In genomic region chr8:122223976-122224649, GRCm38 (mm10) we compare ENCODE assay signal across 12 mouse cellular contexts. TPM values are rescaled to one million over a fixed set of nuclear protein-coding genes. Genes with fewer than 3 reads are reported as not detected.
DNase-seq lines count a peak whose midpoint lies in the region; ATAC-seq and TF ChIP-seq lines count a peak whose summit lies in the region.
"Had no signal": no experiment of that assay in that cellular context is flagged by ENCODE, and none has a peak within 500 bp of the region (broad histone marks: within the 10 kb centered on the region; RNA-seq: fewer than 3 reads in every experiment).

No protein-coding gene starts in this region.

- TF ChIP-seq CTCF in lung, embryonic 14.5 days (IDR thresholded peaks at IDR 0.05; ENCODE audit: low read depth): no peak
- TF ChIP-seq CTCF in lung, postnatal 0 days (IDR thresholded peaks at IDR 0.05): no peak

- DNase-seq in embryonic facial prominence, embryonic 10.5 days (ENCODE audit: low spot score): no peak
- peak; percentile 35 for DNase-seq in lung, embryonic 14.5 days
- DNase-seq in lung, postnatal 0 days (ENCODE audit: low spot score): no peak
- DNase-seq in embryonic facial prominence, embryonic 14.5 days (ENCODE audit: low spot score): peak; percentile 38
- DNase-seq in urinary bladder, postnatal 4 days (ENCODE audit: low spot score in 2 of 2): no peak
- no peak for DNase-seq in urinary bladder, postnatal 36 days (ENCODE audit: low spot score in 2 of 2)
- DNase-seq: adrenal gland, adult 8-10 months; heart, postnatal 36 days; kidney, postnatal 14 days had no signal

- H3K4me3 ChIP-seq in embryonic facial prominence, embryonic 12.5 days: no peak overlapping the region
- no peak overlapping the region for H3K4me3 ChIP-seq in embryonic facial prominence, embryonic 10.5 days
- no peak overlapping the region for H3K4me3 ChIP-seq in lung, embryonic 14.5 days (ENCODE audit: low read depth, low read length)
- H3K4me3 ChIP-seq in lung, postnatal 0 days (ENCODE audit: low read depth, low read length): no peak overlapping the region
- no peak overlapping the region for H3K4me3 ChIP-seq in embryonic facial prominence, embryonic 14.5 days (ENCODE audit: low read depth, low read length)
- no peak overlapping the region for H3K4me3 ChIP-seq in limb, embryonic 12.5 days (replicated peaks)
- H3K4me3 ChIP-seq: liver, embryonic 15.5 days had no signal

- TF ChIP-seq EP300 in lung, postnatal 0 days (IDR thresholded peaks at IDR 0.05): no peak

- no peak overlapping the region for H3K9ac ChIP-seq in embryonic facial prominence, embryonic 12.5 days
- H3K9ac ChIP-seq in lung, embryonic 14.5 days: no peak overlapping the region
- no peak overlapping the region for H3K9ac ChIP-seq in lung, postnatal 0 days (replicated peaks; ENCODE audit: low read depth)
- H3K9ac ChIP-seq in embryonic facial prominence, embryonic 14.5 days (ENCODE audit: low read depth, low read length): no peak overlapping the region
- no peak overlapping the region for H3K9ac ChIP-seq in limb, embryonic 12.5 days (replicated peaks)
- H3K9ac ChIP-seq: liver, embryonic 15.5 days had no signal

- H3K27me3 ChIP-seq in embryonic facial prominence, embryonic 12.5 days: peaks cover 38% of the 10 kb centered on the region
- H3K27me3 ChIP-seq in embryonic facial prominence, embryonic 10.5 days (replicated peaks; ENCODE audit: low read depth, poor library complexity, severe bottlenecking): peaks cover 35% of the 10 kb centered on the region
- peaks cover 5% of the 10 kb centered on the region for H3K27me3 ChIP-seq in lung, embryonic 14.5 days (ENCODE audit: insufficient read depth, low read length)
- no peaks in the 10 kb centered on the region for H3K27me3 ChIP-seq in lung, postnatal 0 days (replicated peaks; ENCODE audit: insufficient read depth, low read length)
- H3K27me3 ChIP-seq in embryonic facial prominence, embryonic 14.5 days (replicated peaks; ENCODE audit: control insufficient read depth, insufficient read depth, low read length): peaks cover 9% of the 10 kb centered on the region; the same call in 1 of the 2 replicates
- H3K27me3 ChIP-seq in limb, embryonic 12.5 days: peaks cover 26% of the 10 kb centered on the region

- WGBS in embryonic facial prominence, embryonic 12.5 days: 65% methylated on average over 10 of the region's 10 CpGs
- WGBS in embryonic facial prominence, embryonic 10.5 days: 61% methylated on average over 10 of the region's 10 CpGs
- 70% methylated on average over 10 of the region's 10 CpGs for WGBS in lung, embryonic 14.5 days
- 71% methylated on average over 10 of the region's 10 CpGs for WGBS in lung, postnatal 0 days
- 60% methylated on average over 10 of the region's 10 CpGs for WGBS in embryonic facial prominence, embryonic 14.5 days
- WGBS in limb, embryonic 12.5 days: 72% methylated on average over 10 of the region's 10 CpGs

- H3K36me3 ChIP-seq in embryonic facial prominence, embryonic 12.5 days: no peaks in the 10 kb centered on the region
- no peaks in the 10 kb centered on the region for H3K36me3 ChIP-seq in embryonic facial prominence, embryonic 10.5 days (replicated peaks)
- no peaks in the 10 kb centered on the region for H3K36me3 ChIP-seq in lung, embryonic 14.5 days (ENCODE audit: insufficient read depth)
- no peaks in the 10 kb centered on the region for H3K36me3 ChIP-seq in lung, postnatal 0 days (ENCODE audit: insufficient read depth, low read length)
- H3K36me3 ChIP-seq in embryonic facial prominence, embryonic 14.5 days (ENCODE audit: control insufficient read depth, insufficient read depth, low read length): no peaks in the 10 kb centered on the region
- H3K36me3 ChIP-seq in limb, embryonic 12.5 days: no peaks in the 10 kb centered on the region
- H3K36me3 ChIP-seq: liver, embryonic 15.5 days had no signal

- H3K4me1 ChIP-seq in embryonic facial prominence, embryonic 12.5 days: no peaks in the 10 kb centered on the region
- H3K4me1 ChIP-seq in embryonic facial prominence, embryonic 10.5 days: peaks cover 33% of the 10 kb centered on the region
- H3K4me1 ChIP-seq in lung, embryonic 14.5 days (ENCODE audit: insufficient read depth): 0 out of 2 replicates have a peak, but pooled peaks cover 3% of the 10 kb centered on the region
- no peaks in the 10 kb centered on the region for H3K4me1 ChIP-seq in lung, postnatal 0 days (ENCODE audit: insufficient read depth, low read depth, low read length)
- no peaks in the 10 kb centered on the region for H3K4me1 ChIP-seq in embryonic facial prominence, embryonic 14.5 days (ENCODE audit: control insufficient read depth, insufficient read depth, low read length)
- peaks cover 13% of the 10 kb centered on the region; the same call in 1 of the 2 replicates for H3K4me1 ChIP-seq in limb, embryonic 12.5 days (replicated peaks)
- H3K4me1 ChIP-seq: liver, embryonic 15.5 days had no signal

- H3K27ac ChIP-seq in embryonic facial prominence, embryonic 12.5 days: peak overlapping the region; percentile 75
- no peak overlapping the region for H3K27ac ChIP-seq in embryonic facial prominence, embryonic 10.5 days (replicated peaks)
- H3K27ac ChIP-seq in lung, embryonic 14.5 days (ENCODE audit: low read depth): no peak overlapping the region; the same call in 1 of the 2 replicates
- H3K27ac ChIP-seq in lung, postnatal 0 days (ENCODE audit: low read length): no peak overlapping the region
- peak overlapping the region; percentile 76 for H3K27ac ChIP-seq in embryonic facial prominence, embryonic 14.5 days (replicated peaks; ENCODE audit: low read depth, low read length)
- peak overlapping the region; percentile 87 for H3K27ac ChIP-seq in limb, embryonic 12.5 days
- H3K27ac ChIP-seq: liver, embryonic 15.5 days had no signal

- H3K4me2 ChIP-seq in embryonic facial prominence, embryonic 12.5 days (replicated peaks): no peak overlapping the region
- H3K4me2 ChIP-seq in lung, embryonic 14.5 days: no peak overlapping the region
- no peak overlapping the region for H3K4me2 ChIP-seq in lung, postnatal 0 days (replicated peaks; ENCODE audit: low read depth, low read length)
- no peak overlapping the region for H3K4me2 ChIP-seq in embryonic facial prominence, embryonic 14.5 days (ENCODE audit: low read depth, low read length)
- H3K4me2 ChIP-seq in limb, embryonic 12.5 days: no peak overlapping the region
- H3K4me2 ChIP-seq: liver, embryonic 15.5 days had no signal

- H3K9me3 ChIP-seq in embryonic facial prominence, embryonic 12.5 days: no peaks in the 10 kb centered on the region
- H3K9me3 ChIP-seq in embryonic facial prominence, embryonic 10.5 days: no peaks in the 10 kb centered on the region
- no peaks in the 10 kb centered on the region for H3K9me3 ChIP-seq in lung, embryonic 14.5 days (ENCODE audit: low read depth, low read length)
- no peaks in the 10 kb centered on the region for H3K9me3 ChIP-seq in lung, postnatal 0 days (ENCODE audit: low read length)
- H3K9me3 ChIP-seq in embryonic facial prominence, embryonic 14.5 days (ENCODE audit: control insufficient read depth, low read length): no peaks in the 10 kb centered on the region
- no peaks in the 10 kb centered on the region for H3K9me3 ChIP-seq in limb, embryonic 12.5 days
- H3K9me3 ChIP-seq: liver, embryonic 15.5 days had no signal

- no peak for ATAC-seq in embryonic facial prominence, embryonic 12.5 days (ENCODE audit: insufficient number of reproducible peaks, insufficient read depth, low FRiP score, low TSS enrichment)
- no peak for ATAC-seq in lung, embryonic 14.5 days (ENCODE audit: insufficient read depth)
- no peak for ATAC-seq in lung, postnatal 0 days
- no peak for ATAC-seq in embryonic facial prominence, embryonic 14.5 days (ENCODE audit: low read depth)
- ATAC-seq in limb, embryonic 12.5 days (ENCODE audit: insufficient number of reproducible peaks, insufficient read depth, low FRiP score, low TSS enrichment, low read depth): no peak

RNA-seq across cellular contexts. Expression of gene Zfpm1, which starts 57.8 kb away (rescaled TPM):
- polyA plus RNA-seq in embryonic facial prominence, embryonic 12.5 days (2016; fragmentation: Nextera tagmentation; extraction: Ambion mirVana): 2.1 and 2.8 TPM in 2 replicates
- polyA plus RNA-seq in embryonic facial prominence, embryonic 10.5 days (2016; fragmentation: Nextera tagmentation; extraction: Ambion mirVana): 1.5 and 2.0 TPM in 2 replicates
- 2.7 and 2.9 TPM in 2 replicates for polyA plus RNA-seq in lung, embryonic 14.5 days (2014; fragmentation: Nextera tagmentation; extraction: Ambion mirVana)
- polyA plus RNA-seq in lung, postnatal 0 days (2015; fragmentation: Nextera tagmentation; extraction: Ambion mirVana): 1.5 and 1.7 TPM in 2 replicates
- 1.7 and 1.9 TPM in 2 replicates for polyA plus RNA-seq in embryonic facial prominence, embryonic 14.5 days (2014; fragmentation: Nextera tagmentation; extraction: Ambion mirVana)
- 1.2 and 1.4 TPM in 2 replicates for polyA plus RNA-seq in limb, embryonic 12.5 days (2016; fragmentation: Nextera tagmentation; extraction: Ambion mirVana)

Comparison
In these comparisons a context has a peak if more than half of its experiments do, and no peak if none do; other contexts are left out.
1. H3K27ac ChIP-seq: peak in embryonic facial prominence, embryonic 12.5 days (single experiment), embryonic facial prominence, embryonic 14.5 days (single experiment) and limb, embryonic 12.5 days (single experiment); none in embryonic facial prominence, embryonic 10.5 days (single experiment), lung, embryonic 14.5 days (single experiment) and lung, postnatal 0 days (single experiment).
2. DNase-seq: peak in lung, embryonic 14.5 days (single experiment) and embryonic facial prominence, embryonic 14.5 days (single experiment); none in embryonic facial prominence, embryonic 10.5 days (single experiment), lung, postnatal 0 days (single experiment), urinary bladder, postnatal 4 days (0 of 2) and urinary bladder, postnatal 36 days (0 of 2).